Mouse (Mus musculus) ovary, adult 18-20 months (tissue): ENCODE measurements at regions not wholly inside any gene's neighbourhood (a gene's known extent, or its start where the extent isn't known, plus 50 kb on each side); places are given as distances from the start of the nearest gene placed in this dataset.

Experiments used
- DNase-seq: peaks from one replicate; pipeline ENCODE4 v3.0.0; 2022; ENCODE audit warnings: low spot score, mixed read lengths

DNA sequence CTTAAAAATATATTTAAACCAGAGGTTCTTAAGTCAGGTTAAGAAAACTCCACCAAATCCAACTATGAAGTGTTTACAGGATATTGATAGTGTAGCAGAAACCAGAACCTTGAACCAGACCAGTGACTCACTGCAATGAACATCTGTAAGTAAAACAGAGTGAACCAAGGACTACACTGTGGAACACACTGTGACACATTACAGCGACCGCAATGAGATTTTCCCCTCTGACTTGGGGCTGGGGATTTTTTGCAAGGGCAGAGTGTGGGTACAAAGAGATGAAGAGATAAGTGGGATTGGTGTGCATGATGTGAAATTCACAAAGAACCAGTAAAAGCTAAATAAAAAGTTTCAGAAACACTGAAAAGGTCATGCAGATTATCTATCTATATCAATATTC, 73.0 kb upstream of the Nrn1 start:
- DNase-seq: peak; percentile 34

DNA sequence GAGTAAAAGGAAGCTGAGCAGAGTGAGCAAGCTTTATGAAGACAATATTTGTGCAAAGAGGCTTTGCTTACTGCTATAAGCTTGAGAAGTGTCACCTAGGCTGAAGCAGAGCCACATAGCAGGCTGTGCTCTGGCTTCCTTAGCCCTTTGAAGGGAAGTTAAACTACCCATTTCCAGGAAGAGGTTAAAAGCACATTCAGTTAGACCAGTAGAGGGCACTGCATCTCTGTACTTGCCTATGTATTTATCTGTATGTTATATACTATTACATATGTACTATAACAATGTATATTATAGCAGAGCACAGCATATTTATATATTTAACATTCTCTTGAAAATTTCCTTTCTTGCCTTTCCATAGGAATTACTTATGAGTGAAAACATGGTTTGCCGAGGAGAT, 54.4 kb upstream of the Nrn1 start:
- DNase-seq: no peak
